Mouse (Mus musculus): Measurements from ENCODE around the gene Dhx33. TPM values are rescaled to one million over a fixed set of nuclear protein-coding genes. Genes with fewer than 3 reads are reported as not detected.

Dhx33 gene
- polyA plus RNA-seq, 1 experiment from 2014 or later: 18.3 TPM

DNA sequence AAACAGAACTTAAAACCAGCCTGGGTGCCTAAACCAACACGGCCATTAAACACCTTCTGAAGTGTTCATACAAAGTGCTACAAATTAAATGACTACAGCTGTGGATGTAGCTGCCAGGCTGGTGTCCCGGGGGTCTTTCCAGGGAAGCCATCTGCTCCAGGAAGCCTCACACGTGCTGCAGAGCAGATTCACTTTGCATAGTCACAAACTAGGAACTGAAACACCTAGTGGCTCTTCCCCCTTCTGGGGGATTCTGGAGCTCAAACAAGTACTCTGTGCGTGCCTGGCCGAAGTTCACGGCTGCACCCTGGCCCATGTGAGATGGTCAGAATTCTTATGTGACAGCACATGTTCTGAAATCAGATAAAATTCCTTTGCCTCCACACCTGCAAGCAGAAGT is 24.0 kb downstream of the Dhx33 start:
- Histone ChIP-seq H3K36me3 (peaks cover 71% of the 10 kb centered on the region), H3K9ac (no peak overlapping the region), H3K27ac (no peak overlapping the region), H3K4me1 (peaks cover 12% of the 10 kb centered on the region), H3K4me2 (no peak overlapping the region), H3K4me3 (no peak overlapping the region), H3K9me3 (no peaks in the 10 kb centered on the region), H3K27me3 (no peaks in the 10 kb centered on the region)
- 86% methylated on average over 6 of the region's 6 CpGs for WGBS
- no peak for ATAC-seq (ENCODE audit: insufficient number of reproducible peaks, insufficient read depth, low FRiP score, low TSS enrichment, low read depth)

- H3K9me3 ChIP-seq: no peaks in the 10 kb centered on the region
- ATAC-seq (ENCODE audit: insufficient number of reproducible peaks, insufficient read depth, low FRiP score, low TSS enrichment, low read depth): no peak
- no peak overlapping the region for H3K4me2 ChIP-seq
- H3K27me3 ChIP-seq: no peaks in the 10 kb centered on the region
- H3K27ac ChIP-seq: no peak overlapping the region
- H3K9ac ChIP-seq: no peak overlapping the region
- 85% methylated on average over 6 of the region's 6 CpGs for WGBS
- H3K4me1 ChIP-seq: peaks cover 12% of the 10 kb centered on the region
- H3K4me3 ChIP-seq: no peak overlapping the region
- H3K36me3 ChIP-seq: peaks cover 86% of the 10 kb centered on the region
These were observed 26.9 kb downstream of the Dhx33 start for GRCm38 (mm10) chr11:70977293-70977692.

GRCm38 (mm10) chr11:70975193-70975592 is 29.0 kb downstream of the Dhx33 start:
- H3K4me2 ChIP-seq: no peak overlapping the region
- H3K9me3 ChIP-seq: no peaks in the 10 kb centered on the region
- no peak overlapping the region for H3K9ac ChIP-seq
- no peak for ATAC-seq (ENCODE audit: insufficient number of reproducible peaks, insufficient read depth, low FRiP score, low TSS enrichment, low read depth)
- peaks cover 4% of the 10 kb centered on the region for H3K4me1 ChIP-seq
- WGBS: 71% methylated on average over 2 of the region's 2 CpGs
- no peak overlapping the region for H3K4me3 ChIP-seq
- peaks cover 74% of the 10 kb centered on the region for H3K36me3 ChIP-seq
- no peaks in the 10 kb centered on the region for H3K27me3 ChIP-seq
- H3K27ac ChIP-seq: no peak overlapping the region

DNA sequence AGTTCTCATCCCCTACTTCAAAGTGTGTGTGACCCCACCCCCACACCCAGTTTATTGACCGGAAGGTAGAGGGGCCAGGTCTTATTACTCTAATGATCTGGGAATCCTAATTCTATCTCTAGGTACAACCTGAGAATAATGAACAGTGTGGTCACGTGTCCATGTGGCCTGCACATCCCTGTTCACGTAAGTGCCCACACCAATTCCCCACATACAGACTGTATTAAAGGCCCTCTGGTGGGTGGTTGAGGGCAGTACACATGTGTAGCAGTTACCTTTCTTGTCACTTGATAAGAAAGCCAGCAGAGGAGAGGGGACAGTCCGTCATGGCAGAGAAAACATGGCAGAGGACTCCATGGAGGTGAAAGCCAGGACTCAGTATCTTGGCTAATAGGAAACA is 30.3 kb downstream of the Dhx33 start:
- no peaks in the 10 kb centered on the region for H3K27me3 ChIP-seq
- no peak for ATAC-seq (ENCODE audit: insufficient number of reproducible peaks, insufficient read depth, low FRiP score, low TSS enrichment, low read depth)
- no peak overlapping the region for H3K9ac ChIP-seq
- peaks cover 62% of the 10 kb centered on the region for H3K36me3 ChIP-seq
- 65% methylated on average over 4 of the region's 4 CpGs for WGBS
- no peaks in the 10 kb centered on the region for H3K9me3 ChIP-seq
- H3K4me3 ChIP-seq: no peak overlapping the region
- no peak overlapping the region for H3K27ac ChIP-seq
- H3K4me1 ChIP-seq: peaks cover 4% of the 10 kb centered on the region
- no peak overlapping the region for H3K4me2 ChIP-seq

GRCm38 (mm10) chr11:70972586-70972985 is 31.7 kb downstream of the Dhx33 start:
- Histone ChIP-seq H3K9ac (no peak overlapping the region), H3K4me3 (no peak overlapping the region), H3K4me1 (peaks cover 13% of the 10 kb centered on the region), H3K4me2 (no peak overlapping the region), H3K9me3 (no peaks in the 10 kb centered on the region), H3K27me3 (no peaks in the 10 kb centered on the region), H3K27ac (no peak overlapping the region), H3K36me3 (peaks cover 49% of the 10 kb centered on the region)
- no peak for ATAC-seq (ENCODE audit: insufficient number of reproducible peaks, insufficient read depth, low FRiP score, low TSS enrichment, low read depth)
- 65% methylated on average over 1 of the region's 1 CpGs for WGBS

DNA sequence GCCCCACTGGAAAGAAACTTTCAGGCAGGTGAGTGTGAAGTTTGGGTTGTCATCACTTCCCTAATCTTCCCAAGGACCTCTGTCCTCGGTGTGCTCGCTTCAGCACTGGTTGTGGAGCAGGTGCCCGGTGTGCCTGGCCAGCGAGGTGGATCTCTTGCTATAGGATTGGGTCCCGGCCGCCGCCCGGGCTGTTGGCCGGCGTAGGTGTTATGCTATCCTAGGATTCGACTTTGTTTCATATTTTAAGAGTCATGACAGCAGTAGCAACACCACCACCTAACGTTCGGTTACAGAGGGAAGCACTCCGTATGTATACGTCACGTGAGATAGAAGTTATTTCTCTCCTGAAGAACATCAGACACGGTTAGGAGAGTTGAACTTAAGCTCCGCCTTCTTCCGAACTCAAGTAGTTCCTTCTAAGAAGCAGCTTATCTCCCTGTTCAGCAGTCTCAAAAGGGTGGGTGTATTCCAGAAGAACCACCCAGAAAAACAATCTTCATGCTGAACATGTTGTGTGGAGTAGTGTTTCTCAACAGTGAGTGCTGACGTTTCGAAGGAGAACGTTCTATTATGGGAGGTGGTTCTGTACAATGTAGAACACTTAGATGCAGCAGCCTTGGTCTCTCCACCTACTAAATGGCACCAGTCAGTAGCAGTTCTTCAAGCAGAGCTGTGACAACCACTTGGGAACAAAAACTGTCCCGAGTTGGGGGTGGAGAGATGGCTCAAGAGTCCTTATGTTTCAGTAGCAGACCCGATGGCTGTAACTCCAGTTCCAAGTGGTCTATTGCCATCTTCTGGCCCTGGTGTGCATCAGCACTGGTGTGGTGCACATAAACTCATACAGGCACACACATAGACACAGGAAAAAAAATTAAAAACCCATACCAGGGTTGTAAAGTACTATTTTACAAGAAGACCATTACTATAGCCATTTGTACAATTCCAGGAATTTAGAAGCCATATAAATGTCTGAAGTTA is 33.4 kb downstream of the Dhx33 start:
- peak overlapping the region; percentile 92 for H3K27ac ChIP-seq
- 16% methylated on average over 24 of the region's 24 CpGs for WGBS
- ATAC-seq (ENCODE audit: insufficient number of reproducible peaks, insufficient read depth, low FRiP score, low TSS enrichment, low read depth): no peak

DNA sequence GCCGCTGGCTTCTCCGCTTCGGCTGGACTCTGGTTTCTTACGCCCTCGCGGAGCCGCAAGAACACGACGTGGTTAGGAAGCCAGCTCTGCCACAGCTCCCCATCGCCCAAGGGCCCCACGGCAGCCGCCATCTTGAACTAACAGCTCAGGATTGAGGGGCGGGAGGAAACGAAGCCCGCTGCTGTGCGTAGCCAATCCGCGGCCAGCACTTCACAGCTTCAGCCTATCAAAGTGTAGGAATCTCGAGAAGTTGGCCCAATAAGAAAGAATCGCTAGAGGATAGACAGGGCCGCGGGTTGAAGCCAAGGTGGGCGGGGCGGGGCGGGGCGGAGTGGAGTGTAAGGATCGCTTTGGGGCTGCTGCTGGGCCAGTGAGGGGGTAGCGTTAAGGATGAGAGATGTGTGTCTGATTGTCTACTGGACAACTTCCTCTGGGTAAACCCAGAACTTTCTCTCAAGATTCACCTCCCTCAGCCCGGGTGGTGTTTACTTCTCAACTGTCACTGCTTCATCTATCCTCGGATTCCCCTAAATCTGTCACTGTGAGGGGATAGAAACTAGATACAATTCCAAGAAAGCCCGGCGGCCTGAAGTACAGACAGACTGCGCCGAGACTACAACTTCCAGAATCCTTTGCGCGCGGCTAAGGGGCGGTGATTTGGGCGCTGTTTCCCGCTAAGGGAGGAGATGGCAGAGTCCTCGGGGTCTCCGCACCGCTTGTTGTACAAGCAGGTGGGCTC is 34.2 kb downstream of the Dhx33 start, which contains the start of the genes Nup88 and Rpain:
Gene Nup88, minus strand, starts transcription at position 153 of the 739 bp plus-strand sequence.
Gene Rpain, plus strand, starts transcription at position 393 of the 739 bp plus-strand sequence.
- peaks cover 43% of the 10 kb centered on the region for H3K36me3 ChIP-seq
- peaks cover 13% of the 10 kb centered on the region for H3K4me1 ChIP-seq
- under 1% methylated on average over 43 of the region's 43 CpGs for WGBS
- peak within 1 kb of the TSS; percentile 92 for H3K4me3 ChIP-seq
- peak within 1 kb of the TSS; percentile 95 for H3K9ac ChIP-seq
- no peaks in the 10 kb centered on the region for H3K27me3 ChIP-seq
- H3K9me3 ChIP-seq: no peaks in the 10 kb centered on the region
- peak within 1 kb of the TSS; percentile 92 for H3K27ac ChIP-seq
- ATAC-seq (ENCODE audit: insufficient number of reproducible peaks, insufficient read depth, low FRiP score, low TSS enrichment, low read depth): peak; percentile 96
- peak within 1 kb of the TSS; percentile 78 for H3K4me2 ChIP-seq

More for the DNA sequence above, 33.4 kb downstream of the Dhx33 start:
- Histone ChIP-seq H3K9me3 (no peaks in the 10 kb centered on the region), H3K36me3 (peaks cover 42% of the 10 kb centered on the region), H3K4me3 (peak overlapping the region; percentile 92), H3K27me3 (no peaks in the 10 kb centered on the region), H3K4me2 (peak overlapping the region; percentile 74), H3K4me1 (peaks cover 13% of the 10 kb centered on the region), H3K9ac (peak overlapping the region; percentile 76)

- H3K27me3 ChIP-seq: no peaks in the 10 kb centered on the region
- H3K9me3 ChIP-seq: no peaks in the 10 kb centered on the region
- peak overlapping the region; percentile 92 for H3K27ac ChIP-seq
- peaks cover 43% of the 10 kb centered on the region for H3K36me3 ChIP-seq
- H3K4me2 ChIP-seq: peak overlapping the region; percentile 78
- peak overlapping the region; percentile 92 for H3K4me3 ChIP-seq
- no peak for ATAC-seq (ENCODE audit: insufficient number of reproducible peaks, insufficient read depth, low FRiP score, low TSS enrichment, low read depth)
- H3K4me1 ChIP-seq: peaks cover 13% of the 10 kb centered on the region
- under 1% methylated on average over 25 of the region's 25 CpGs for WGBS
- H3K9ac ChIP-seq: peak overlapping the region; percentile 95
These were observed 34.9 kb downstream of the Dhx33 start for GRCm38 (mm10) chr11:70969271-70969794.

DNA sequence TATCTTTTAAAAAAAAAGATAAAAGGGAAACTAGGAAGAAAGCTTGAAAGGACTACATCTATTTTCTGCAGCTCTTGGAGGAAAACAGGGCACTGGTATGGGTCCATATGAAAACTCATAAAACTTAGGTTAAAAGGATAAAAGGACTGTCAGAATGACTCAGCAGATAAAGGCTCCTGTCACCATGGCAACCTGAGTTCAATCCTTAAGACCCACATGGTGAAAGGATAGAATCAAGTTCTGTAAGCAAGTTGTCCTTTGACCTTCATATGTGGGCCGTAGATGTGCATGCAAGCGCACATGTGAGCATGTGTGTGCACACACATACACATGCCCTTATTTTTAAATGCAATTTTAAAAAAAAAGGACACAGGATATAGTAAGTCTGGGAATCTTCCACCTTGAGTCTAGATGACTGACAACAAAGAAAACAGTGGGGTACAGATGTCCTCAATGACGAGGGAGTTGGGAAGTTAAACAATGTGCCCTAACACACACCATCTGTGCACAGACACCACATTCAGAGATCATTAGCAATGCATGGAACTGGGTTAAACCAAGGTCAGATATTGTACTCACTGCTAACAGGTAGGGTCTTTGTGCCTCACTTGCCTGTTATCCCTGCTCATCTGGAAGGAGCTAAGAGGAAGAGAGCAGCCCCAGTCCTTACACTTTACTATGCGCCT is 39.9 kb downstream of the Dhx33 start:
- H3K27me3 ChIP-seq: no peaks in the 10 kb centered on the region
- H3K27ac ChIP-seq: no peak overlapping the region
- ATAC-seq (ENCODE audit: insufficient number of reproducible peaks, insufficient read depth, low FRiP score, low TSS enrichment, low read depth): no peak
- peaks cover 9% of the 10 kb centered on the region for H3K4me1 ChIP-seq
- WGBS: 75% methylated on average over 4 of the region's 4 CpGs
- H3K4me3 ChIP-seq: no peak overlapping the region
- no peak overlapping the region for H3K9ac ChIP-seq
- no peaks in the 10 kb centered on the region for H3K9me3 ChIP-seq
- peaks cover 71% of the 10 kb centered on the region for H3K36me3 ChIP-seq
- no peak overlapping the region for H3K4me2 ChIP-seq

DNA sequence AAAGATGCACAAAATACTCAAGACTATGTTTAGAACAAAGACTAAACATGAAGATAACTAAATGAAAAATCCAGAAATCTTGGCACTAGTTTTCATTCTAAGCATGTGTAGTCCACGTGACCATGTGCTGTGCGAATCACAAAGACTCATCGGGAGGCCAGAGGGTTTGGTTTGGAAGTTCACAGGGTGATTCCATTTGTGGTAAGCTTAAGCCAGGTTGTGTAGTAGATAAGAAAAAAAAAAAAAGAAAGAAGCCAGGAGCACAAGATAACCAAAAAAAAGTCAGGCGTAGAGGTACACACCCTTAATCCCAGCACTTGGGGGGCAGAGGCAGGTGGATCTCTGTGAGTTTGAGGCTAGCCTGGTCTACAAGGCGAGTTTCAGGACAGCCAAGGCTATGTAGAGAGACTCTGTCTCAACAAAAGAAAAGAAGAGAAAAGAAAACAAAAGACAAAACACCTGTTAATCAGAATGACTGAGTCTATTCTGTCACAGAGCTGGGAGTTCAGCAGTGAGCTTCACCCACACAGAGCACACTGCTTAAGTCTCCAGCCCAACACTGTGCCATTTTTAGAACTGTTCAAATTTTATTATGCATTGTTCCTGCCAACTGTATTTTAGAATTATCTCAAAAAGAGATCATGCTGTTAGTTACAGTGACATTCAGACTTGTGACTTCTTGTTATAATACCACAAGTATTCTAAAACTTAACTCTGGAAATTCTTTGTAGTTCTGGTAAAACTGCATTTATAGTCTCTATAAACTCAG is 43.3 kb downstream of the Dhx33 start:
- peaks cover 91% of the 10 kb centered on the region for H3K36me3 ChIP-seq
- H3K9ac ChIP-seq: no peak overlapping the region
- H3K4me1 ChIP-seq: no peaks in the 10 kb centered on the region
- no peak for ATAC-seq (ENCODE audit: insufficient number of reproducible peaks, insufficient read depth, low FRiP score, low TSS enrichment, low read depth)
- no peak overlapping the region for H3K27ac ChIP-seq
- H3K27me3 ChIP-seq: no peaks in the 10 kb centered on the region
- WGBS: 87% methylated on average over 5 of the region's 5 CpGs
- H3K4me3 ChIP-seq: no peak overlapping the region
- no peaks in the 10 kb centered on the region for H3K9me3 ChIP-seq
- no peak overlapping the region for H3K4me2 ChIP-seq

Measured in embryonic facial prominence, embryonic 13.5 days (tissue).